ENCODE assay signal across 7 mouse cellular contexts in the genomic region with DNA sequence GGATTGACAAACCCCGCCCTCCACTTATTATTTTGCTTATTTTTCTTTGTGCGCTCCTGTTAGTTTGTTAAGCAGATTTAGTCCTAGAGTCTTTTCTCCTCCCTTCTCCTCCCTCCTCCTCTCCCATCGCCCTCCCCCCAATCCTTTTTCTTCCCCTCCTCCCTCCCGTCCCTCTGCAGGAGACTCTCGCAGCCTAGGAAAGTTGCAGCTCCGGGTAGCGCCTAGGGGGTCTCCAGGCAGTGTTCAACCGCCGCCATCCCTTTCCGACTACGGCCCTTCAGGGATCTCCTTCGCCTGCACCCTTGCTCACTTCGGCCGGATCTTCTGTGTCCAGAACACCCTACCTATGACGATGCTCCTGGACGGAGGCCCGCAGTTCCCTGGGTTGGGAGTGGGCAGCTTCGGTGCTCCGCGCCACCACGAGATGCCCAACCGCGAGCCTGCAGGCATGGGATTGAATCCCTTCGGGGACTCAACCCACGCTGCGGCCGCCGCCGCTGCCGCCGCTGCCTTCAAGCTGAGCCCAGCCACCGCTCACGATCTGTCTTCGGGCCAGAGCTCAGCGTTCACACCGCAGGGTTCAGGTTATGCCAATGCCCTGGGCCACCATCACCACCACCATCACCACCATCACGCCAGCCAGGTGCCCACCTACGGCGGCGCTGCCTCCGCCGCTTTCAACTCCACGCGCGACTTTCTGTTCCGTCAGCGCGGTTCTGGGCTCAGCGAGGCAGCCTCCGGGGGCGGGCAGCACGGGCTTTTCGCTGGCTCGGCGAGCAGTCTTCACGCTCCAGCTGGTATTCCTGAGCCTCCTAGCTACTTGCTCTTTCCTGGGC. TPM values are rescaled to one million over a fixed set of nuclear protein-coding genes. Genes with fewer than 3 reads are reported as not detected.
A peak's percentile ranks its signal among the peaks of the same experiment; 100 is the strongest.
DNase-seq lines count a peak whose midpoint lies in the region; ATAC-seq lines count a peak whose summit lies in the region.

No protein-coding gene starts in this region.

- H3K27me3 ChIP-seq in lung, embryonic 15.5 days, result peaks cover 82% of the 10 kb centered on the region
- no peaks in the 10 kb centered on the region for H3K27me3 ChIP-seq in hindbrain, embryonic 16.5 days (replicated peaks; ENCODE audit: control insufficient read depth, insufficient read depth, low read length)
- 0 out of 2 replicates have a peak, but pooled peaks cover under 1% of the 10 kb centered on the region for H3K27me3 ChIP-seq in neural tube, embryonic 12.5 days (replicated peaks)

- H3K36me3 ChIP-seq in lung, embryonic 15.5 days, result no peaks in the 10 kb centered on the region
- H3K36me3 ChIP-seq in hindbrain, embryonic 16.5 days (ENCODE audit: control insufficient read depth, insufficient read depth, low read length), result no peaks in the 10 kb centered on the region
- no peaks in the 10 kb centered on the region for H3K36me3 ChIP-seq in neural tube, embryonic 12.5 days

- ATAC-seq in lung, embryonic 15.5 days (ENCODE audit: borderline replicate concordance, extremely low read depth, low FRiP score, low TSS enrichment), result peak; percentile 51; the same call in 1 of the 2 replicates
- ATAC-seq in hindbrain, embryonic 16.5 days, result peak; percentile 43
- peak; percentile 54 for ATAC-seq in neural tube, embryonic 12.5 days (ENCODE audit: low FRiP score, low read depth)

- no peaks in the 10 kb centered on the region for H3K9me3 ChIP-seq in lung, embryonic 15.5 days
- no peaks in the 10 kb centered on the region; the same call in 1 of the 2 replicates for H3K9me3 ChIP-seq in hindbrain, embryonic 16.5 days (ENCODE audit: control insufficient read depth, low read length)
- no peaks in the 10 kb centered on the region for H3K9me3 ChIP-seq in neural tube, embryonic 12.5 days

- H3K4me2 ChIP-seq in lung, embryonic 15.5 days, result peak overlapping the region; percentile 58
- peak overlapping the region; percentile 59 for H3K4me2 ChIP-seq in hindbrain, embryonic 16.5 days (ENCODE audit: low read length)
- peak overlapping the region; percentile 61 for H3K4me2 ChIP-seq in neural tube, embryonic 12.5 days (replicated peaks)

- DNase-seq in lung, postnatal 36 days, result no peak
- DNase-seq in cerebellum, postnatal 36 days, result peak; percentile 46 to 51
- DNase-seq in right cerebral cortex, postnatal 36 days (ENCODE audit: low spot score in 2 of 2), result no peak
- no peak for DNase-seq in ovary, postnatal 14 days (ENCODE audit: low spot score)

- 0 out of 2 replicates have a peak, but pooled peaks cover 5% of the 10 kb centered on the region for H3K4me1 ChIP-seq in lung, embryonic 15.5 days
- no peaks in the 10 kb centered on the region for H3K4me1 ChIP-seq in hindbrain, embryonic 16.5 days (ENCODE audit: control insufficient read depth, insufficient read depth, low read depth, low read length)
- no peaks in the 10 kb centered on the region for H3K4me1 ChIP-seq in neural tube, embryonic 12.5 days

- peak overlapping the region; percentile 37 for H3K4me3 ChIP-seq in lung, embryonic 15.5 days
- H3K4me3 ChIP-seq in hindbrain, embryonic 16.5 days (ENCODE audit: low read length), result peak overlapping the region; percentile 46
- peak overlapping the region; percentile 46 for H3K4me3 ChIP-seq in neural tube, embryonic 12.5 days

- WGBS in lung, embryonic 15.5 days, result 15% methylated on average over 51 of the region's 56 CpGs
- 21% methylated on average over 55 of the region's 56 CpGs for WGBS in hindbrain, embryonic 16.5 days
- 13% methylated on average over 56 of the region's 56 CpGs for WGBS in neural tube, embryonic 12.5 days

- H3K27ac ChIP-seq in lung, embryonic 15.5 days, result no peak overlapping the region
- H3K27ac ChIP-seq in hindbrain, embryonic 16.5 days (ENCODE audit: low read depth, low read length), result peak overlapping the region; percentile 80
- H3K27ac ChIP-seq in neural tube, embryonic 12.5 days, result peak overlapping the region; percentile 26; the same call in 1 of the 2 replicates

- H3K9ac ChIP-seq in lung, embryonic 15.5 days, result no peak overlapping the region
- peak overlapping the region; percentile 61 for H3K9ac ChIP-seq in hindbrain, embryonic 16.5 days (ENCODE audit: low read depth, low read length)
- H3K9ac ChIP-seq in neural tube, embryonic 12.5 days, result peak overlapping the region; percentile 66

RNA-seq across cellular contexts. Expression of gene Zic3, which starts 8.6 kb away (rescaled TPM):
- 0.25 TPM in 1 of 2 replicates, not detected in the other for polyA plus RNA-seq in lung, embryonic 15.5 days (2015; fragmentation: Nextera tagmentation; extraction: Ambion mirVana)
- 15.8 and 20.5 TPM in 2 replicates for polyA plus RNA-seq in hindbrain, embryonic 16.5 days (2015; fragmentation: Nextera tagmentation; extraction: Ambion mirVana)
- 13.4 and 18.3 TPM in 2 replicates for polyA plus RNA-seq in neural tube, embryonic 12.5 days (2016; fragmentation: Nextera tagmentation; extraction: Ambion mirVana)

Comparison
In these comparisons a context has a peak if more than half of its experiments do, and no peak if none do; other contexts are left out.
1. DNase-seq: peak in cerebellum, postnatal 36 days (2 of 2); none in lung, postnatal 36 days (single experiment), right cerebral cortex, postnatal 36 days (0 of 2) and ovary, postnatal 14 days (single experiment).
2. RNA of gene Zic3, which starts 8.6 kb away (polyA plus RNA-seq): 13.4 to 18.3 TPM in neural tube, embryonic 12.5 days and 15.8 to 20.5 TPM in hindbrain, embryonic 16.5 days; 0.25 TPM in lung, embryonic 15.5 days; every median in the first group is over 10 times any median in the second.
3. Peak in every context shown above with its lines, with median percentiles within 50 percentile points of each other: ATAC-seq, H3K4me2 ChIP-seq and H3K4me3 ChIP-seq.